Mouse (Mus musculus) thymus, adult 2 months (tissue): Measurements from ENCODE around the gene Smco3.

ENCODE experiments used
- CTCF ChIP-seq: fragments of 200-500 bp; IDR thresholded peaks from 2 replicates; pipeline ENCODE4 v1.5.1; 2012; ENCODE audit warnings: mild to moderate bottlenecking, control low read depth, low read length, moderate library complexity, borderline replicate concordance; ENCODE audit not compliant: control insufficient read depth, poor library complexity, insufficient read depth; ENCODE audit errors: extremely low read depth
- POLR2A ChIP-seq: fragments of 200-500 bp; IDR thresholded peaks from 2 replicates; pipeline ENCODE4 v1.6.1; 2012; ENCODE audit warnings: mild to moderate bottlenecking, low read length, control low read depth, moderate library complexity; ENCODE audit not compliant: control insufficient read depth, poor library complexity, insufficient read depth; ENCODE audit errors: extremely low read depth

DNA sequence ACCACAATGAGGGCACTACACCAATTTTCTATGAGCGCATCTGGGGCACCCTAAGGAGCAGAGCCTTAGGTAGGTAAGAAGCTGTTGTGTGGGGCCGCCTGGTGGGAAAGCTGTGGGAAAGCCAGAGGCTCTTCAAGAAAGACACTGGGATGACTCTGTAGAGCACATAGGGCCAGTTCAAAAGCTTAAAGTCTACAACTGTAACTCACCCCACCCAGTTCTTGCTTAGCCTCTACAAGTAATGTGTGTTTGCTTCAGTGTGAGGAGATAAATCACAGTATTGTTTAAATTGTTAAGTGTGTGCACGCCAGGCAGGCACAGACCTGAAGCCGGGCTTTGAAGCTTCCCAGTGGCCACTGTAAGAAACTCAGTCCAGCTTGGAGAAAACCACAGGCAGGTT is 30.9 kb upstream of the Smco3 start:
- TF ChIP-seq POLR2A, result no peak
- TF ChIP-seq CTCF, result no peak
